Mouse (Mus musculus) heart, embryonic 14.5 days (tissue): ENCODE data around the gene Tomm40. TPM values are rescaled to one million over a fixed set of nuclear protein-coding genes. Genes with fewer than 3 reads are reported as not detected.

Experiments
- ATAC-seq: fragments of 200-750 bp; cut with Nextera tagmentation; 2 replicates; pipeline ENCODE4 v1.8.0; 2017; ENCODE audit warnings: low read depth, moderate TSS enrichment; ENCODE audit not compliant: insufficient number of reproducible peaks, insufficient read depth, low FRiP score
- H3K27ac ChIP-seq, 2 experiments: fragments of 200-500 bp in 1 of 2; fragments of 300-500 bp in 1 of 2; sonication (generic) in 1 of 2; replicated peaks in 1 of 2; 2 replicates each; pipeline ENCODE4 v1.5.1; 2012 to 2014; ENCODE audit warnings: low read depth in 2 of 2, low read length in 2 of 2, control low read depth in 1 of 2, mild to moderate bottlenecking in 1 of 2, mixed read lengths in 1 of 2; ENCODE audit not compliant: control insufficient read depth in 1 of 2, insufficient read depth in 1 of 2
- H3K27me3 ChIP-seq: fragments of 300-500 bp; sonication (generic); 2 replicates; pipeline ENCODE4 v1.6.1; 2014; ENCODE audit warnings: mild to moderate bottlenecking, low read length, control low read depth; ENCODE audit not compliant: control insufficient read depth, insufficient read depth
- H3K36me3 ChIP-seq: fragments of 300-500 bp; sonication (generic); 2 replicates; pipeline ENCODE4 v1.6.1; 2014; ENCODE audit warnings: mild to moderate bottlenecking, control low read depth, low read length, mixed read lengths; ENCODE audit not compliant: control insufficient read depth, insufficient read depth
- H3K4me1 ChIP-seq, 2 experiments: fragments of 200-500 bp in 1 of 2; fragments of 300-500 bp in 1 of 2; sonication (generic) in 1 of 2; 2 replicates each; pipeline ENCODE4 v1.6.1; 2012 to 2014; ENCODE audit warnings: low read length in 2 of 2, control low read depth in 1 of 2, mixed read lengths in 1 of 2; ENCODE audit not compliant: control insufficient read depth in 2 of 2, insufficient read depth in 2 of 2
- H3K4me2 ChIP-seq: fragments of 300-500 bp; sonication (generic); 2 replicates; pipeline ENCODE4 v1.6.1; 2014; ENCODE audit warnings: mild to moderate bottlenecking, low read length
- H3K4me3 ChIP-seq, 2 experiments: fragments of 200-500 bp in 1 of 2; fragments of 300-500 bp in 1 of 2; sonication (generic) in 1 of 2; 2 replicates each; pipeline ENCODE4 v1.5.1; 2012 to 2014; ENCODE audit warnings: low read length in 2 of 2, mild to moderate bottlenecking in 2 of 2, control low read depth in 1 of 2, low read depth in 1 of 2, moderate library complexity in 1 of 2; ENCODE audit not compliant: control insufficient read depth in 1 of 2, insufficient read depth in 1 of 2
- H3K9ac ChIP-seq: fragments of 300-500 bp; sonication (generic); 2 replicates; pipeline ENCODE4 v1.6.1; 2014; ENCODE audit warnings: mild to moderate bottlenecking, low read length
- H3K9me3 ChIP-seq: fragments of 300-500 bp; sonication (generic); 2 replicates; pipeline ENCODE4 v1.6.1; 2016; ENCODE audit warnings: low read length, control low read depth; ENCODE audit not compliant: control insufficient read depth
- whole genome bisulfite sequencing: fragments of 180-500 bp; shearing (Covaris S2); extraction: QIAGEN DNeasy Blood & Tissue Kit; methylation state at CpG from one replicate; pipeline ENCODE4 v1.1.7; 2014; 5-methylcytosine and 5-hydroxymethylcytosine counted together
- polyA plus RNA-seq: library from polyadenylated mRNA; unstranded; fragments of >200 nt; fragmentation: Nextera tagmentation; extraction: Ambion mirVana; gene quantifications from 2 replicates; pipeline ENCODE4 v1.2.1, GENCODE M21; 2014

Gene Tomm40
- 130 and 135 TPM in 2 replicates for polyA plus RNA-seq

- peak within 1 kb of the TSS; percentile 80 to 81 for H3K27ac ChIP-seq
- ATAC-seq: peak; percentile 99
- H3K4me1 ChIP-seq: peaks cover 3 to 19% of the 10 kb centered on the region in 2 experiments
- H3K27me3 ChIP-seq: no peaks in the 10 kb centered on the region
- peak within 1 kb of the TSS; percentile 95 for H3K9ac ChIP-seq
- H3K4me2 ChIP-seq: peak within 1 kb of the TSS; percentile 77
- H3K9me3 ChIP-seq: peaks cover 1% of the 10 kb centered on the region; the same call in 1 of the 2 replicates
- WGBS: 0% methylated on average over 58 of the region's 59 CpGs
- peaks cover 68% of the 10 kb centered on the region for H3K36me3 ChIP-seq
- H3K4me3 ChIP-seq: peak within 1 kb of the TSS; percentile 89 to 98
These were observed at the start of gene Tomm40 for GRCm38 (mm10) chr7:19715239-19716054. TSS of gene Tomm40 (minus strand) at chr7:19715438.

GRCm38 (mm10) chr7:19764581-19764980, 49.3 kb upstream of the Tomm40 start:
- H3K4me2 ChIP-seq: no peak overlapping the region
- H3K27ac ChIP-seq: no peak overlapping the region
- H3K9ac ChIP-seq: no peak overlapping the region
- 81% methylated on average over 9 of the region's 9 CpGs for WGBS
- H3K27me3 ChIP-seq: no peaks in the 10 kb centered on the region
- peaks cover 69% of the 10 kb centered on the region for H3K36me3 ChIP-seq
- no peaks in the 10 kb centered on the region for H3K9me3 ChIP-seq
- ATAC-seq: no peak
- no peak overlapping the region for H3K4me3 ChIP-seq
- peaks cover 21 to 41% of the 10 kb centered on the region in 2 experiments for H3K4me1 ChIP-seq

GRCm38 (mm10) chr7:19763829-19764477, 48.7 kb upstream of the Tomm40 start:
- no peak overlapping the region for H3K9ac ChIP-seq
- H3K9me3 ChIP-seq: no peaks in the 10 kb centered on the region
- H3K4me2 ChIP-seq: no peak overlapping the region
- ATAC-seq: no peak
- peaks cover 75% of the 10 kb centered on the region for H3K36me3 ChIP-seq
- no peak overlapping the region for H3K4me3 ChIP-seq
- H3K27ac ChIP-seq: no peak overlapping the region
- H3K4me1 ChIP-seq: peaks cover 18 to 40% of the 10 kb centered on the region in 2 experiments
- WGBS: 80% methylated on average over 13 of the region's 13 CpGs
- H3K27me3 ChIP-seq: no peaks in the 10 kb centered on the region

GRCm38 (mm10) chr7:19762283-19762682, 47.0 kb upstream of the Tomm40 start:
- H3K9me3 ChIP-seq: no peaks in the 10 kb centered on the region
- peaks cover 14 to 28% of the 10 kb centered on the region in 2 experiments for H3K4me1 ChIP-seq
- no peak overlapping the region for H3K4me2 ChIP-seq
- WGBS: 29% methylated on average over 11 of the region's 11 CpGs
- ATAC-seq: 0 out of 2 replicates have a peak, but pooled peaks have one; percentile 17
- no peaks in the 10 kb centered on the region for H3K27me3 ChIP-seq
- no peak overlapping the region for H3K4me3 ChIP-seq
- H3K9ac ChIP-seq: peak overlapping the region; percentile 11; the same call in 1 of the 2 replicates
- H3K36me3 ChIP-seq: peaks cover 83% of the 10 kb centered on the region
- peak overlapping the region; percentile 59 to 74 for H3K27ac ChIP-seq

GRCm38 (mm10) chr7:19760021-19760420, 44.8 kb upstream of the Tomm40 start:
- no peak for ATAC-seq
- peak overlapping the region; percentile 41; the same call in 1 of the 2 replicates for H3K9ac ChIP-seq
- no peaks in the 10 kb centered on the region for H3K27me3 ChIP-seq
- H3K36me3 ChIP-seq: peaks cover 60% of the 10 kb centered on the region
- 0 out of 2 replicates have a peak overlapping the region, but pooled peaks have one; percentile 2 for H3K4me2 ChIP-seq
- H3K4me3 ChIP-seq: no peak overlapping the region
- WGBS: 61% methylated on average over 13 of the region's 13 CpGs
- peaks cover 30 to 50% of the 10 kb centered on the region in 2 experiments for H3K4me1 ChIP-seq
- H3K9me3 ChIP-seq: no peaks in the 10 kb centered on the region
- peak overlapping the region; percentile 36 to 82 for H3K27ac ChIP-seq

- peaks cover 36 to 63% of the 10 kb centered on the region in 2 experiments for H3K4me1 ChIP-seq
- no peak overlapping the region for H3K27ac ChIP-seq
- 80% methylated on average over 13 of the region's 13 CpGs for WGBS
These were observed 43.4 kb upstream of the Tomm40 start for GRCm38 (mm10) chr7:19758623-19759022.

GRCm38 (mm10) chr7:19755851-19756786, 40.9 kb upstream of the Tomm40 start:
- H3K27me3 ChIP-seq: no peaks in the 10 kb centered on the region
- peak overlapping the region in 1 of 2 experiments; percentile 2; a peak in 2 of 4 replicates for H3K4me3 ChIP-seq
- H3K36me3 ChIP-seq: peaks cover 31% of the 10 kb centered on the region
- peak overlapping the region; percentile 53 for H3K4me2 ChIP-seq
- WGBS: 13% methylated on average over 22 of the region's 24 CpGs
- H3K9me3 ChIP-seq: 0 out of 2 replicates have a peak, but pooled peaks cover 2% of the 10 kb centered on the region
- H3K27ac ChIP-seq: peak overlapping the region; percentile 80 to 99
- peak overlapping the region; percentile 67 for H3K9ac ChIP-seq
- H3K4me1 ChIP-seq: peaks cover 35 to 60% of the 10 kb centered on the region in 2 experiments
- peak; percentile 88 for ATAC-seq

More at GRCm38 (mm10) chr7:19758623-19759022, 43.4 kb upstream of the Tomm40 start:
- no peak for ATAC-seq
- Histone ChIP-seq H3K27me3 (no peaks in the 10 kb centered on the region), H3K4me3 (no peak overlapping the region), H3K9ac (no peak overlapping the region), H3K36me3 (peaks cover 46% of the 10 kb centered on the region), H3K4me2 (no peak overlapping the region), H3K9me3 (no peaks in the 10 kb centered on the region)
